Mouse (Mus musculus): Measurements from ENCODE around the gene Fgfr2.

DNA sequence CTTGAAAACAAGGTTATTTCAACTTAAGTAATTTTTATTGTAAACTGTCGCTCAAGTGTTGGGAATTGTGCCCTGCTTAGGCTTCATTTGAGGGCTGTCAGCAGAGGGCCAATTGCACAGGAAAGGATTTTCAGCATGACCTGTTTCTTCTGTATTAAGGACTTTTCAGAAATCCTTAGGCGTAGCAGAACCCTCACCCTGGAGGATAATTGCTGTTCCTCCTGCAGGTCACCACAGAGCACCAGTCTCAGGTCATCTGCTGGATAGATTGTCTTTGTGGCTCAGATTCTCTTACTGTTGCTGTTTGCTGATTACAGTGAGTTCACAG is 2227.6 kb downstream of the Fgfr2 start:
- TF ChIP-seq EP300 (IDR thresholded peaks at IDR 0.05) = no peak
- no peak for TF ChIP-seq CTCF (IDR thresholded peaks at IDR 0.05)
